Mouse (Mus musculus): ENCODE data around the gene Olig1. TPM values are rescaled to one million over a fixed set of nuclear protein-coding genes. Genes with fewer than 3 reads are reported as not detected.
A peak's percentile ranks its signal among the peaks of the same experiment; 100 is the strongest.

Gene Olig1
- 0.14 and 0.15 TPM in 2 replicates for polyA plus RNA-seq (2015; fragmentation: Nextera tagmentation; extraction: Ambion mirVana)

DNA sequence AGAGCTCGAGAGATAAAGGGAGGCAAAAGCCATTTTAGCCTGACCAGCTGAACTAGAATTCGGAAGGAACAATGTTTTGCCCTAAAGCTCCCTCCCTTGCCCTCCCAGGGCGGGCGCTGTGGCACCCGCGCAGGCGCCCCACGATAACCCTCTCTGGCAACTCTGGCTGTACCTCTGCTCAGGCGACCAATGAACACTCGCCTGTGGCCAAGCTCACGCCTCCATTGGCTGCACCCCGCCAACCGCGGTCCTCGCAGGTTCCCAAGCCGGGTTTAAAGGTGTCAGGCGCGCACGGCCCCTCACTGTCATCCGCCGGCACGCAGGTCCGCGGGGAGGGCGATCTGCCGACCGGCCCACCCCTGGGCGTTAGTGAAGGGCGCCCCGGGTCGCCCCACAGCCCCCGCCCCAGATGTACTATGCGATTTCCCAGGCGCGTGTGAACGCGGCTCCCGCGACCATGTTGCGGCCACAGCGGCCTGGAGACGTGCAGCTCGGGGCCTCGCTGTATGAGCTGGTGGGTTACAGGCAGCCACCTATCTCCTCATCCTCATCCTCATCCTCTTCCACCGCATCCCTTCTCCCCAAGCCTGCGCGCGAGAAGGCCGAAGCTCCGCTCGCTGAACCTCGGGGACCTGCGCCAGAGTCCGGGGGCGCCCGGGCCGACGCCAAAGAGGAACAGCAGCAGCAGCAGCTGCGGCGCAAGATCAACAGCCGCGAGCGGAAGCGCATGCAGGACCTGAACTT, at the start of gene Olig1:
Gene Olig1 (plus strand): TSS at position 305 of the 744 bp plus-strand sequence.
- no peak for TF ChIP-seq CTCF (IDR thresholded peaks at IDR 0.05; ENCODE audit: low read depth)
- H3K27ac ChIP-seq = no peak within 1 kb of the TSS
- DNase-seq (ENCODE audit: low spot score) = peak; percentile 34
- peak within 1 kb of the TSS; percentile 59 for H3K4me2 ChIP-seq (ENCODE audit: low read length)
- no peaks in the 10 kb centered on the region for H3K36me3 ChIP-seq (ENCODE audit: insufficient read depth, low read length)
- WGBS = under 1% methylated on average over 63 of the region's 64 CpGs
- H3K4me1 ChIP-seq (replicated peaks; ENCODE audit: insufficient read depth, low read length) = peaks cover 12% of the 10 kb centered on the region; the same call in 1 of the 2 replicates
- H3K9me3 ChIP-seq (replicated peaks; ENCODE audit: low read length) = no peaks in the 10 kb centered on the region
- H3K4me3 ChIP-seq (replicated peaks; ENCODE audit: low read depth, low read length) = peak within 1 kb of the TSS; percentile 27
- H3K27me3 ChIP-seq (ENCODE audit: insufficient read depth, low read length) = peaks cover 86% of the 10 kb centered on the region
- no peak for ATAC-seq (replicated peaks; ENCODE audit: low FRiP score, low read depth)
- H3K9ac ChIP-seq (ENCODE audit: low read depth, low read length) = no peak within 1 kb of the TSS

DNA sequence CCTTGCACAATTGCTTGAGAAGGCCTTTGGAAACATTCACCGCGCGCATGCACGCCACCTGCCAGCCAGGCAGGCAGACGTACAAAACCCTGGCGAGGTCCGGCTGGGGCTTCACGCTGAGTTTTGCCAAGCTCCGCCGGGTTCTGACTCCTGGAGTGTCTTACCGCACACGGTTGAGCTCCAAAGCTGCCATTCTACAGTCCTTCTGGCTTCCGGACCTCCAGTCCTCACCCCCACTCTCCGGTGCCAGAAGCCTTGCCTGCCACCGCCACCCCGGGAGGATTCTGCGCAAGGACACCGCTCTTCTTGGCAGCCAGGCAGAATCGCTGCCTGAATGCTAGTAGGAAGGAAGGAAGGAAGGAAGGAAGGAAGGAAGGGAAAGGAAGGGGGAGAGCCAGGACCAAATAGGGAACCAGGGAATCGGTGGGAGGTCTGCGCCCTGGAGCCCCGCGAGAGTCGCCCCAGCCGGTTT, 47.4 kb upstream of the Olig1 start:
- no peak for DNase-seq (ENCODE audit: low spot score)
- WGBS = under 1% methylated on average over 25 of the region's 25 CpGs

DNA sequence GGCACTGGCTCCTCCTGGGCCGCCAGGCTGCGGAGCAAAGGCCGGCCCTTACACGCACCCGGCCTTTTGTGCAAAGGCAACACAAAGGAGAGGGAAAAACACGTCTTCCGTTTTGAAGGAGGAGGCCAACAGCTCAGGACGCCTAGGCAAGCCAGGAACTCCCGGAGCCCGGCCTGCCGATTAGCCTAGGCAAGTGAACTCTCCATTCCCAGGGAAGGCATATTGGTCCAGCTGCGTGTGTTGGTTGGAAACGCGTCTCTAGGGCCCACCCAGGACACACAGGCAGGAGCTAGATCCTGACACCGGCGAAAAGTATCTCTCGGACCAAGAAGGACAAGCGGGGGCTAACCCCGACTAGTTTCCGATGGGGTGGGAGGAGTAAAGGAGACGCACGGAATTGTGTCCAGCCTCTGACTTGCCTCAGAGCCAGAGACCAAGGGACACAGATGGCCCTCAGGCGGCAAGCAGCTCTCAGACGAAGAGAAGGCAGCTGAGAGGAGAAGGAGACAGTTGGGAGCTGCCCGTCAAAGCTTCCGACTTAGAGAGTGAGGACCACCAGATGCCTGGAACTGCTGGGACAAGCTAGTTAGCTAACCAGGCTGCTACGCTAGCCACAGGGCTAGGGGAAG, 46.8 kb upstream of the Olig1 start:
- peaks cover 98% of the 10 kb centered on the region for H3K27me3 ChIP-seq (ENCODE audit: insufficient read depth, low read length)
- no peak for TF ChIP-seq CTCF (IDR thresholded peaks at IDR 0.05; ENCODE audit: low read depth)
- 1% methylated on average over 27 of the region's 27 CpGs for WGBS
- no peaks in the 10 kb centered on the region; the same call in 1 of the 2 replicates for H3K4me1 ChIP-seq (replicated peaks; ENCODE audit: insufficient read depth, low read length)
- H3K27ac ChIP-seq = no peak overlapping the region
- ATAC-seq (replicated peaks; ENCODE audit: low FRiP score, low read depth) (no peak), DNase-seq (ENCODE audit: low spot score) (no peak)
- no peak overlapping the region for H3K9ac ChIP-seq (ENCODE audit: low read depth, low read length)
- no peak overlapping the region for H3K4me3 ChIP-seq (replicated peaks; ENCODE audit: low read depth, low read length)
- H3K36me3 ChIP-seq (ENCODE audit: insufficient read depth, low read length) = no peaks in the 10 kb centered on the region
- no peak overlapping the region for H3K4me2 ChIP-seq (ENCODE audit: low read length)
- H3K9me3 ChIP-seq (replicated peaks; ENCODE audit: low read length) = no peaks in the 10 kb centered on the region

More for the DNA sequence above, 47.4 kb upstream of the Olig1 start:
- no peak overlapping the region for H3K9ac ChIP-seq (ENCODE audit: low read depth, low read length)
- H3K27me3 ChIP-seq (ENCODE audit: insufficient read depth, low read length) = peaks cover 98% of the 10 kb centered on the region
- ATAC-seq (replicated peaks; ENCODE audit: low FRiP score, low read depth) = no peak
- no peak for TF ChIP-seq CTCF (IDR thresholded peaks at IDR 0.05; ENCODE audit: low read depth)
- no peak overlapping the region for H3K4me2 ChIP-seq (ENCODE audit: low read length)
- H3K27ac ChIP-seq = no peak overlapping the region
- no peaks in the 10 kb centered on the region; the same call in 1 of the 2 replicates for H3K4me1 ChIP-seq (replicated peaks; ENCODE audit: insufficient read depth, low read length)
- H3K36me3 ChIP-seq (ENCODE audit: insufficient read depth, low read length) = no peaks in the 10 kb centered on the region
- no peak overlapping the region for H3K4me3 ChIP-seq (replicated peaks; ENCODE audit: low read depth, low read length)
- no peaks in the 10 kb centered on the region for H3K9me3 ChIP-seq (replicated peaks; ENCODE audit: low read length)

DNA sequence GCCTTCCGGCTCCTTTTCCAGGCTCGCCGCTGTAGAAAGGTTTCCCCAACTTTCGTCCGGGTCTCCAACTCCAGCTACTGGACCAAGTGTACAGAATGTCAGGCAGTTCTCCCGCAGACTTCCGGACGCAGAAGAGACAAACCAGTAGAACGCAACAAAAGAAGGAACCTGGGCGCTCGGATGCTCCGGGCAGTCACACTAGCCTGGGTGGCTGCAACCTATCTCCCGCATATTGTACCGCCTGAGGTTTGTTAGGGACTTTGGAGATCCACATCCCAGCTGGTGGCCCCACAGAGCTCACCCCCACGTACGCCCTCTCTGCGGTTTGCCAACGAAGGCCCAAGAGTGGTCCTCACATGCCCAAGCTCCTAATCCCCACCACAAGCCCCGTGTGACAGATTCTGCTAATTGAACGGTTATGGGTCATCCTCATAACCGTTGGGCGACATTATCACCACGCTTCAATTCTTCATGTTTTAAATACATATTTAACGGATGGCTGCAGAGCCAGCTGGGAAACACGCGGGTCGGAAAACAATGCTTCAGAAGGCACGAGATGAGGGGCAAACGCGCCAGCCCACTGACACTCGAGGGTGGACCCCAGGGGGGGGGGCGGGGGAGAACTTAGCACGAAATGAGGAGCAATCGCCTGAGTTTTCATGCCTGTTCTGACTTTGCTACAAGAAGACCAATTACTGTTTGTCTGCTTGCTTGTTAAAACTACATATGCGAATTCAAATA, 46.1 kb upstream of the Olig1 start:
- DNase-seq (ENCODE audit: low spot score) = no peak
- WGBS = 2% methylated on average over 35 of the region's 35 CpGs
- Histone ChIP-seq H3K27ac (no peak overlapping the region), H3K36me3 (ENCODE audit: insufficient read depth, low read length) (no peaks in the 10 kb centered on the region), H3K9ac (ENCODE audit: low read depth, low read length) (no peak overlapping the region), H3K4me1 (replicated peaks; ENCODE audit: insufficient read depth, low read length) (no peaks in the 10 kb centered on the region; the same call in 1 of the 2 replicates), H3K9me3 (replicated peaks; ENCODE audit: low read length) (no peaks in the 10 kb centered on the region), H3K4me2 (ENCODE audit: low read length) (no peak overlapping the region), H3K4me3 (replicated peaks; ENCODE audit: low read depth, low read length) (no peak overlapping the region), H3K27me3 (ENCODE audit: insufficient read depth, low read length) (peaks cover 98% of the 10 kb centered on the region)
- no peak for TF ChIP-seq CTCF (IDR thresholded peaks at IDR 0.05; ENCODE audit: low read depth)
- no peak for ATAC-seq (replicated peaks; ENCODE audit: low FRiP score, low read depth)

DNA sequence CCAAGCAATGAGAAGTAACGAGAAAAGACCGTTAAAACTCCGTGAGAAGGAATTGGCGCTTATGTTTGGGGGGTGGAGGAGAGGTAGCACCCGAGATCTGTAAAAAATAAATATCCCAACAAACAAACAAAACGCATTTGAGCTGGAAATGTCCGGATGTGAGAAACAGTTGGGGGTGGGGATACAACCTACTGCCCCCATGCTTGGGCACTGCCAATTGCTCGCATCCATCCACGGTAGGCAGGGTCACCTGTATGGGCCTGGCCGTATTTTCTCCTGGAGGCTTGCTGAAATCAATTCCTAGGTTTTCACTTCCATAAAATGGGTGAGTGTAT, 45.5 kb upstream of the Olig1 start:
- Histone ChIP-seq H3K4me2 (ENCODE audit: low read length) (no peak overlapping the region), H3K4me3 (replicated peaks; ENCODE audit: low read depth, low read length) (no peak overlapping the region), H3K36me3 (ENCODE audit: insufficient read depth, low read length) (no peaks in the 10 kb centered on the region), H3K9ac (ENCODE audit: low read depth, low read length) (no peak overlapping the region), H3K27ac (no peak overlapping the region), H3K27me3 (ENCODE audit: insufficient read depth, low read length) (peaks cover 98% of the 10 kb centered on the region), H3K9me3 (replicated peaks; ENCODE audit: low read length) (no peaks in the 10 kb centered on the region), H3K4me1 (replicated peaks; ENCODE audit: insufficient read depth, low read length) (no peaks in the 10 kb centered on the region; the same call in 1 of the 2 replicates)
- DNase-seq (ENCODE audit: low spot score) = no peak
- TF ChIP-seq CTCF (IDR thresholded peaks at IDR 0.05; ENCODE audit: low read depth) = no peak
- no peak for ATAC-seq (replicated peaks; ENCODE audit: low FRiP score, low read depth)
- 3% methylated on average over 10 of the region's 10 CpGs for WGBS
